Mouse (Mus musculus) gastrocnemius, adult 8-10 months (tissue): ENCODE measurements around the gene Atp2c1. TPM values are rescaled to one million over a fixed set of nuclear protein-coding genes. Genes with fewer than 3 reads are reported as not detected.

Experiments
- DNase-seq, 2 experiments: peaks; one replicate each; pipeline ENCODE4 v3.0.0; 2022; ENCODE audit warnings: low spot score in 2 of 2
- total RNA-seq, 4 experiments: library from RNA; stranded (reverse); gene quantifications; 2 replicates each; pipeline ENCODE4 v1.2.4; 2022

The Atp2c1 gene
- total RNA-seq, 4 experiments from 2014 or later = 35.6 to 44.4 (median 42.8) TPM

GRCm38 (mm10) chr9:105488363-105488762, 38.8 kb downstream of the Atp2c1 start:
- no peak for DNase-seq

GRCm38 (mm10) chr9:105484338-105485084, 42.6 kb downstream of the Atp2c1 start:
- peak; percentile 46 to 72 for DNase-seq

GRCm38 (mm10) chr9:105483880-105484279, 43.2 kb downstream of the Atp2c1 start:
- DNase-seq = no peak

GRCm38 (mm10) chr9:105482715-105483510, 44.2 kb downstream of the Atp2c1 start:
- DNase-seq = no peak

- peak in 1 of 2 experiments; percentile 23 for DNase-seq
Observed at GRCm38 (mm10) chr9:105482070-105482469, 45.0 kb downstream of the Atp2c1 start.

GRCm38 (mm10) chr9:105476134-105476533, 51.0 kb downstream of the Atp2c1 start:
- no peak for DNase-seq

GRCm38 (mm10) chr9:105474910-105475309, 52.2 kb downstream of the Atp2c1 start:
- DNase-seq = no peak

- no peak for DNase-seq
Observed at GRCm38 (mm10) chr9:105467787-105468186, 59.3 kb downstream of the Atp2c1 start.

GRCm38 (mm10) chr9:105461496-105461895, 65.6 kb downstream of the Atp2c1 start:
- no peak for DNase-seq

GRCm38 (mm10) chr9:105459032-105459431, 68.1 kb downstream of the Atp2c1 start:
- no peak for DNase-seq

- DNase-seq = no peak
Observed at GRCm38 (mm10) chr9:105408549-105408948, 118.6 kb downstream of the Atp2c1 start.

- peak; percentile 82 to 89 for DNase-seq
Observed at GRCm38 (mm10) chr9:105395218-105395627, 131.9 kb downstream of the Atp2c1 start, which contains the start of the genes Aste1 and Nek11. Aste1 (plus strand) TSS chr9:105395392. Nek11 (minus strand) TSS chr9:105395524.

- no peak for DNase-seq
Observed at GRCm38 (mm10) chr9:105394720-105395119, 132.4 kb downstream of the Atp2c1 start.

- no peak for DNase-seq
Observed at GRCm38 (mm10) chr9:105390616-105391015, 136.5 kb downstream of the Atp2c1 start.

GRCm38 (mm10) chr9:105389289-105389688, 137.8 kb downstream of the Atp2c1 start:
- DNase-seq = peak; percentile 17 to 39

GRCm38 (mm10) chr9:105387403-105387802, 139.7 kb downstream of the Atp2c1 start:
- no peak for DNase-seq

- no peak for DNase-seq
Observed at GRCm38 (mm10) chr9:105379533-105380145, 147.5 kb downstream of the Atp2c1 start.

GRCm38 (mm10) chr9:105377622-105378021, 149.5 kb downstream of the Atp2c1 start:
- DNase-seq = no peak

GRCm38 (mm10) chr9:105376954-105377530, 150.1 kb downstream of the Atp2c1 start:
- no peak for DNase-seq

- DNase-seq = no peak
Observed at GRCm38 (mm10) chr9:105376411-105376810, 150.7 kb downstream of the Atp2c1 start.

GRCm38 (mm10) chr9:105374361-105374760, 152.8 kb downstream of the Atp2c1 start:
- no peak for DNase-seq
